ENCODE assay signal across 11 mouse cellular contexts in genomic region chr10:75880771-75881577, GRCm38 (mm10). TPM values are rescaled to one million over a fixed set of nuclear protein-coding genes. Genes with fewer than 3 reads are reported as not detected.
DNase-seq lines count a peak whose midpoint lies in the region; ATAC-seq and TF ChIP-seq lines count a peak whose summit lies in the region.
"Had no signal": no experiment of that assay in that cellular context is flagged by ENCODE, and none has a peak within 500 bp of the region (broad histone marks: within the 10 kb centered on the region; RNA-seq: fewer than 3 reads in every experiment).

No protein-coding gene starts in this region.

- no peak overlapping the region for H3K4me3 ChIP-seq in liver, adult 2 months (ENCODE audit: insufficient read depth, low read depth, low read length)
- H3K4me3 ChIP-seq in embryonic facial prominence, embryonic 15.5 days (replicated peaks): no peak overlapping the region
- H3K4me3 ChIP-seq in limb, embryonic 15.5 days: no peak overlapping the region
- H3K4me3 ChIP-seq: stomach, embryonic 15.5 days had no signal

- H3K4me1 ChIP-seq in liver, adult 2 months (ENCODE audit: control insufficient read depth, insufficient read depth, low read length): peaks cover 6% of the 10 kb centered on the region; the same call in 1 of the 2 replicates
- H3K4me1 ChIP-seq in embryonic facial prominence, embryonic 15.5 days: peaks cover 13% of the 10 kb centered on the region
- H3K4me1 ChIP-seq in limb, embryonic 15.5 days: peaks cover 6% of the 10 kb centered on the region

- H3K9ac ChIP-seq in liver, adult 2 months (ENCODE audit: low read depth, low read length): peak overlapping the region; percentile 46; the same call in 1 of the 2 replicates
- H3K9ac ChIP-seq in embryonic facial prominence, embryonic 15.5 days: no peak overlapping the region
- H3K9ac ChIP-seq in limb, embryonic 15.5 days: no peak overlapping the region
- H3K9ac ChIP-seq: stomach, embryonic 15.5 days had no signal

- ATAC-seq in embryonic facial prominence, embryonic 15.5 days (ENCODE audit: insufficient number of reproducible peaks, low FRiP score, low TSS enrichment, low read depth): no peak
- ATAC-seq in limb, embryonic 15.5 days (ENCODE audit: insufficient number of reproducible peaks, low FRiP score, low TSS enrichment, low read depth): no peak

- H3K79me2 ChIP-seq in liver, adult 2 months (ENCODE audit: control insufficient read depth, insufficient read depth, low read length): no peaks in the 10 kb centered on the region

- WGBS in liver, adult 2 months: 27% methylated on average over 6 of the region's 6 CpGs
- WGBS in embryonic facial prominence, embryonic 15.5 days: 36% methylated on average over 6 of the region's 6 CpGs
- WGBS in limb, embryonic 15.5 days: 32% methylated on average over 6 of the region's 6 CpGs

- no peak for TF ChIP-seq CTCF in liver, adult 2 months (IDR thresholded peaks at IDR 0.05; ENCODE audit: low read depth, low read length)

- peak overlapping the region; percentile 85 for H3K27ac ChIP-seq in liver, adult 2 months (replicated peaks; ENCODE audit: insufficient read depth, low read depth, low read length)
- peak overlapping the region; percentile 45 for H3K27ac ChIP-seq in embryonic facial prominence, embryonic 15.5 days (replicated peaks)
- 0 out of 2 replicates have a peak overlapping the region, but pooled peaks have one; percentile 8 for H3K27ac ChIP-seq in limb, embryonic 15.5 days
- H3K27ac ChIP-seq: stomach, embryonic 15.5 days had no signal

- no peak for TF ChIP-seq POLR2A in liver, adult 2 months (IDR thresholded peaks at IDR 0.05; ENCODE audit: extremely low read depth, insufficient read depth, low read length)

- H3K4me2 ChIP-seq in embryonic facial prominence, embryonic 15.5 days (replicated peaks): no peak overlapping the region
- H3K4me2 ChIP-seq in limb, embryonic 15.5 days: no peak overlapping the region
- H3K4me2 ChIP-seq: stomach, embryonic 15.5 days had no signal

- no peaks in the 10 kb centered on the region for H3K27me3 ChIP-seq in liver, adult 2 months (ENCODE audit: control insufficient read depth, insufficient read depth, low read length)
- no peaks in the 10 kb centered on the region for H3K27me3 ChIP-seq in embryonic facial prominence, embryonic 15.5 days
- H3K27me3 ChIP-seq in limb, embryonic 15.5 days: no peaks in the 10 kb centered on the region
- H3K27me3 ChIP-seq: stomach, embryonic 15.5 days had no signal

- H3K36me3 ChIP-seq in liver, adult 2 months (ENCODE audit: control insufficient read depth, insufficient read depth, low read length): no peaks in the 10 kb centered on the region
- H3K36me3 ChIP-seq in embryonic facial prominence, embryonic 15.5 days: no peaks in the 10 kb centered on the region
- no peaks in the 10 kb centered on the region for H3K36me3 ChIP-seq in limb, embryonic 15.5 days
- H3K36me3 ChIP-seq: stomach, embryonic 15.5 days had no signal

- peak; percentile 76 for DNase-seq in adrenal gland, adult 2 months
- DNase-seq in adrenal gland, postnatal 25 days: no peak
- no peak for DNase-seq in liver, adult 2 months (ENCODE audit: extremely low read depth, low read depth, low spot score)
- no peak for DNase-seq in liver
- no peak for DNase-seq in gastrocnemius, postnatal 10 days
- DNase-seq in heart, adult 8-10 months (ENCODE audit: low spot score): no peak
- DNase-seq: cerebellum, adult 18-20 months; lung, postnatal 14 days had no signal

- no peaks in the 10 kb centered on the region for H3K9me3 ChIP-seq in embryonic facial prominence, embryonic 15.5 days (replicated peaks)
- no peaks in the 10 kb centered on the region for H3K9me3 ChIP-seq in limb, embryonic 15.5 days
- H3K9me3 ChIP-seq: stomach, embryonic 15.5 days had no signal

RNA-seq across cellular contexts. Expression of gene Derl3, which starts 12.2 kb away (rescaled TPM):
- total RNA-seq in adrenal gland, adult 2 months (2021): 1 to 10 TPM; 2.1 to 3.9 TPM
- polyA plus RNA-seq in adrenal gland, adult 2 months (2012; rRNA removed): 5.4 and 6.0 TPM in 2 replicates
- 1.1 and 1.5 TPM in 2 replicates for total RNA-seq in adrenal gland, postnatal 25 days (2021)
- total RNA-seq in liver, adult 2 months (2014; rRNA removed): 2.1 and 6.4 TPM in 2 replicates
- 6.4 and 15.0 TPM in 2 replicates for polyA plus RNA-seq in liver, adult 2 months (2012; rRNA removed)
- 2.0 and 3.1 TPM in 2 replicates for polyA plus RNA-seq in embryonic facial prominence, embryonic 15.5 days (2015; fragmentation: Nextera tagmentation; extraction: Ambion mirVana)
- polyA plus RNA-seq in limb, embryonic 15.5 days (2015; fragmentation: Nextera tagmentation; extraction: Ambion mirVana): 2.7 and 3.2 TPM in 2 replicates
- total RNA-seq in gastrocnemius, postnatal 10 days (2021): under 1 TPM in 1 of 2 experiments, not detected in 1; 0.27 TPM
- under 1 TPM in 2 of 4 experiments, not detected in 2; 0.34 to 0.35 TPM for total RNA-seq in heart, adult 8-10 months (2022)

RNA-seq across cellular contexts. Expression of gene Mif, which starts 20.9 kb away (rescaled TPM):
- total RNA-seq in adrenal gland, adult 2 months (2021): 100 to 1,000 TPM; 268 to 376 TPM
- 1,719 and 1,732 TPM in 2 replicates for polyA plus RNA-seq in adrenal gland, adult 2 months (2012; rRNA removed)
- 287 and 343 TPM in 2 replicates for total RNA-seq in adrenal gland, postnatal 25 days (2021)
- total RNA-seq in liver, adult 2 months (2014; rRNA removed): 211 and 380 TPM in 2 replicates
- polyA plus RNA-seq in liver, adult 2 months (2012; rRNA removed): 1,030 and 1,462 TPM in 2 replicates
- 1,283 and 1,429 TPM in 2 replicates for polyA plus RNA-seq in embryonic facial prominence, embryonic 15.5 days (2015; fragmentation: Nextera tagmentation; extraction: Ambion mirVana)
- polyA plus RNA-seq in limb, embryonic 15.5 days (2015; fragmentation: Nextera tagmentation; extraction: Ambion mirVana): 1,299 and 1,540 TPM in 2 replicates
- total RNA-seq in gastrocnemius, postnatal 10 days (2021): 100 to 1,000 TPM; 146 to 148 TPM
- total RNA-seq in heart, adult 8-10 months (2022): 100 to 1,000 TPM; 216 to 258 (median 253) TPM

RNA-seq across cellular contexts. Expression of gene Smarcb1, which starts 40.4 kb away (rescaled TPM):
- total RNA-seq in adrenal gland, adult 2 months (2021): 10 to 100 TPM; 77.6 to 87.4 TPM
- 103 and 115 TPM in 2 replicates for polyA plus RNA-seq in adrenal gland, adult 2 months (2012; rRNA removed)
- total RNA-seq in adrenal gland, postnatal 25 days (2021): 84.7 and 85.0 TPM in 2 replicates
- 10.9 and 13.6 TPM in 2 replicates for total RNA-seq in liver, adult 2 months (2014; rRNA removed)
- 15.9 and 18.1 TPM in 2 replicates for polyA plus RNA-seq in liver, adult 2 months (2012; rRNA removed)
- polyA plus RNA-seq in embryonic facial prominence, embryonic 15.5 days (2015; fragmentation: Nextera tagmentation; extraction: Ambion mirVana): 187 and 192 TPM in 2 replicates
- polyA plus RNA-seq in limb, embryonic 15.5 days (2015; fragmentation: Nextera tagmentation; extraction: Ambion mirVana): 185 and 188 TPM in 2 replicates
- 10 to 100 TPM; 30.5 to 39.1 TPM for total RNA-seq in gastrocnemius, postnatal 10 days (2021)
- total RNA-seq in heart, adult 8-10 months (2022): 10 to 100 TPM; 17.3 to 25.0 (median 21.4) TPM

RNA-seq across cellular contexts. Expression of gene Gstt2, which starts 43.8 kb away (rescaled TPM):
- total RNA-seq in adrenal gland, adult 2 months (2021): 10 to 100 TPM; 32.9 to 36.6 TPM
- polyA plus RNA-seq in adrenal gland, adult 2 months (2012; rRNA removed): 136 and 153 TPM in 2 replicates
- total RNA-seq in adrenal gland, postnatal 25 days (2021): 34.2 and 41.5 TPM in 2 replicates
- 253 and 308 TPM in 2 replicates for total RNA-seq in liver, adult 2 months (2014; rRNA removed)
- 357 and 830 TPM in 2 replicates for polyA plus RNA-seq in liver, adult 2 months (2012; rRNA removed)
- polyA plus RNA-seq in embryonic facial prominence, embryonic 15.5 days (2015; fragmentation: Nextera tagmentation; extraction: Ambion mirVana): 9.0 and 11.0 TPM in 2 replicates
- polyA plus RNA-seq in limb, embryonic 15.5 days (2015; fragmentation: Nextera tagmentation; extraction: Ambion mirVana): 11.3 and 14.5 TPM in 2 replicates
- total RNA-seq in gastrocnemius, postnatal 10 days (2021): 1 to 10 TPM; 7.1 to 8.4 TPM
- 10 to 100 TPM in 3 of 4 experiments, 1 to 10 TPM in 1; 7.3 to 16.9 (median 13.2) TPM for total RNA-seq in heart, adult 8-10 months (2022)

RNA-seq across cellular contexts. Expression of gene Chchd10, which starts 52.0 kb away (rescaled TPM):
- 1,000 to 10,000 TPM; 1,273 to 1,367 TPM for total RNA-seq in adrenal gland, adult 2 months (2021)
- polyA plus RNA-seq in adrenal gland, adult 2 months (2012; rRNA removed): 4,822 and 7,346 TPM in 2 replicates
- total RNA-seq in adrenal gland, postnatal 25 days (2021): 787 and 1,051 TPM in 2 replicates
- 657 and 788 TPM in 2 replicates for total RNA-seq in liver, adult 2 months (2014; rRNA removed)
- polyA plus RNA-seq in liver, adult 2 months (2012; rRNA removed): 1,775 and 1,843 TPM in 2 replicates
- polyA plus RNA-seq in embryonic facial prominence, embryonic 15.5 days (2015; fragmentation: Nextera tagmentation; extraction: Ambion mirVana): 29.7 and 33.4 TPM in 2 replicates
- 17.5 and 31.0 TPM in 2 replicates for polyA plus RNA-seq in limb, embryonic 15.5 days (2015; fragmentation: Nextera tagmentation; extraction: Ambion mirVana)
- 100 to 1,000 TPM; 592 to 715 TPM for total RNA-seq in gastrocnemius, postnatal 10 days (2021)
- total RNA-seq in heart, adult 8-10 months (2022): 1,000 to 10,000 TPM; 1,724 to 2,176 (median 1,900) TPM

Comparison
In these comparisons a context has a peak if more than half of its experiments do, and no peak if none do; other contexts are left out.
1. H3K27ac ChIP-seq: peak in every context shown above with its lines; median percentile 85 in liver, adult 2 months; 45 in embryonic facial prominence, embryonic 15.5 days; 8 in limb, embryonic 15.5 days.